Mouse (Mus musculus) lung, postnatal 0 days (tissue): ENCODE results near the gene Abcg5.

Experiments
- CTCF ChIP-seq: IDR thresholded peaks from 2 replicates; pipeline ENCODE4 v1.5.1; 2016; ENCODE audit warnings: antibody characterized with exemption, mild to moderate bottlenecking
- EP300 ChIP-seq: IDR thresholded peaks from 2 replicates; pipeline ENCODE4 v1.6.1; 2016; ENCODE audit warnings: antibody characterized with exemption, mild to moderate bottlenecking, control low read depth

- TF ChIP-seq CTCF (no peak), EP300 (no peak)
These were observed 55.1 kb downstream of the Abcg5 start for GRCm38 (mm10) chr17:84627721-84628120.
